Mouse (Mus musculus) neural tube, embryonic 13.5 days (tissue): ENCODE results near the gene Pfkp. TPM values are rescaled to one million over a fixed set of nuclear protein-coding genes. Genes with fewer than 3 reads are reported as not detected.

Experiments
- ATAC-seq: fragments of 200-750 bp; cut with Nextera tagmentation; 2 replicates; pipeline ENCODE4 v1.8.0; 2017; ENCODE audit warnings: low read depth, mild to moderate bottlenecking, moderate TSS enrichment, moderate library complexity
- H3K27ac ChIP-seq: fragments of 300-500 bp; sonication (generic); replicated peaks from 2 replicates; pipeline ENCODE4 v1.5.1; 2015; ENCODE audit warnings: moderate library complexity, mild to moderate bottlenecking, inconsistent platforms
- H3K27me3 ChIP-seq: fragments of 300-500 bp; sonication (generic); 2 replicates; pipeline ENCODE4 v1.6.1; 2015; ENCODE audit warnings: mild to moderate bottlenecking, inconsistent platforms
- H3K36me3 ChIP-seq: fragments of 300-500 bp; sonication (generic); 2 replicates; pipeline ENCODE4 v1.6.1; 2015; ENCODE audit warnings: mild to moderate bottlenecking, inconsistent platforms
- H3K4me1 ChIP-seq: fragments of 300-500 bp; sonication (generic); replicated peaks from 2 replicates; pipeline ENCODE4 v1.6.1; 2015; ENCODE audit warnings: inconsistent platforms
- H3K4me2 ChIP-seq: fragments of 300-500 bp; sonication (generic); 2 replicates; pipeline ENCODE4 v1.6.1; 2015; ENCODE audit warnings: inconsistent platforms, mild to moderate bottlenecking, moderate library complexity
- H3K4me3 ChIP-seq: fragments of 300-500 bp; sonication (generic); 2 replicates; pipeline ENCODE4 v1.5.1; 2015; ENCODE audit warnings: mild to moderate bottlenecking, inconsistent platforms
- H3K9ac ChIP-seq: fragments of 300-500 bp; sonication (generic); 2 replicates; pipeline ENCODE4 v1.6.1; 2015; ENCODE audit warnings: moderate library complexity, mild to moderate bottlenecking, inconsistent platforms
- H3K9me3 ChIP-seq: fragments of 300-500 bp; sonication (generic); 2 replicates; pipeline ENCODE4 v1.6.1; 2016; ENCODE audit warnings: inconsistent platforms
- WGBS: fragments of 180-500 bp; shearing (Covaris S2); methylation state at CpG from one replicate; pipeline ENCODE4 v1.1.7; 2015; 5-methylcytosine and 5-hydroxymethylcytosine counted together
- polyA plus RNA-seq: library from polyadenylated mRNA; unstranded; fragments of >200 nt; fragmentation: Nextera tagmentation; extraction: Ambion mirVana; gene quantifications from 2 replicates; pipeline ENCODE4 v1.2.1, GENCODE M21; 2015

The Pfkp gene
- polyA plus RNA-seq, 1 experiment from 2014 or later = 195 TPM

DNA sequence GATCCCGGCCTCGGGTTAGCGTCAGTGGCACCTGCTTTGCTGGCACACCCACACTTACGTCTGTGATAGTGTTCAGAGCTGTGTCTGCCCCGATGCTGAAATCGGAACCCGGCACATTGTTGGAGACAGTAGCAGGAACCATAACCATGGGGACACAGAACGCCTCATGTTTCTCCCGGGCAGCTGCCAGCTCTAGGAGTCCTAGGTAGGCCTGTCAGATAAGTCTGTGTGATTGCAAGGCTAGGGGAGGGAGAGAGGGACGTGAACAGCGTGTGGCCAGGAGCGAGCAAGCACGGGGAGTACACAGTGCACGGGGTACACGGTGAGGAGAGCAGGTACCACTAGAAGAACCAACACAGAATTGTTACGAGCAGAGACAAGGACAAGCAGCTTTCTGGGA is 50.8 kb downstream of the Pfkp start:
- H3K36me3 ChIP-seq = peaks cover 19% of the 10 kb centered on the region; the same call in 1 of the 2 replicates
- no peak overlapping the region for H3K27ac ChIP-seq
- H3K9me3 ChIP-seq = no peaks in the 10 kb centered on the region
- no peak overlapping the region for H3K4me3 ChIP-seq
- WGBS = 94% methylated on average over 16 of the region's 16 CpGs
- H3K27me3 ChIP-seq = no peaks in the 10 kb centered on the region
- H3K9ac ChIP-seq = no peak overlapping the region
- no peaks in the 10 kb centered on the region for H3K4me1 ChIP-seq
- no peak for ATAC-seq
- no peak overlapping the region for H3K4me2 ChIP-seq

DNA sequence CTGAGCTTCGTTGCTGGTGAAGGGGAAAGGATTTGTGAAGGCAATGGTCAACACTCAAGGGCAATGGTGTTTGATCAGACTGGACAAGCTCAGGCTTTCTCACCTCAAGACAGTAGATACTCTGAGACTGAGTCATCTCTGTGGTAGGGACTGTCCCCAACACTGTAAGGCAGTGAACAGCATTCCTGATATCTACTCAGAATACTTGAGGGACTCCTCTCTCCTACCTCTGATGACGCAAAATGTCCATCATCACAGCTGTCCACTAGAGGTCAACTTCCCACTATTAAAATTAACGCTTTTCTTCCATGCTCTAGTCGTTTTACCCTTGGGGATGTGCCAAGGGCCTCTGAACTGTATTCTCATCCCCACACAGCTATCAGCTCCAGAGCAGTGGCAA is 53.2 kb downstream of the Pfkp start:
- H3K9ac ChIP-seq = no peak overlapping the region
- ATAC-seq = no peak
- H3K4me2 ChIP-seq = no peak overlapping the region
- H3K9me3 ChIP-seq = no peaks in the 10 kb centered on the region
- H3K36me3 ChIP-seq = 0 out of 2 replicates have a peak, but pooled peaks cover 13% of the 10 kb centered on the region
- no peak overlapping the region for H3K4me3 ChIP-seq
- no peaks in the 10 kb centered on the region for H3K4me1 ChIP-seq
- 89% methylated on average over 4 of the region's 4 CpGs for WGBS
- H3K27me3 ChIP-seq = no peaks in the 10 kb centered on the region
- no peak overlapping the region for H3K27ac ChIP-seq

DNA sequence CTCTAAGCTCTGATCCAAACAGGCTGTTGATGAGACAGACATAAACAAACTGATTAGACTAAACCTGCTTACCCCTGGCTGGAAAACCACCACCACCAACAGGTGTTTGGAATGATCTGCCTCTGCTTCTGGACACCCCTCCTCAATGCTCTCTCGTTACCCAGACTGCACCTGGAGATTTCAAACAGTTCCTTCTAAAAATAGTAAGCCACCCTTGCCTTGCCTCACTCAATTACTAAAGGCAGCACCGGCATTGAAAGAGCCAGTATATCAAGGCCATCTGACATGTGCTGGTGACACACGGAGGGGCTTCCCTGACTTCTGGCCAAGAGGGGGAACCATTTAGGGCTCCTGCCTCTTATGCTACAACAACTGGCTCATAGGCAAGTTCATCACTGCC is 57.7 kb downstream of the Pfkp start:
- no peak overlapping the region for H3K4me2 ChIP-seq
- peaks cover 12% of the 10 kb centered on the region; the same call in 1 of the 2 replicates for H3K36me3 ChIP-seq
- no peak overlapping the region for H3K9ac ChIP-seq
- H3K4me1 ChIP-seq = no peaks in the 10 kb centered on the region
- H3K4me3 ChIP-seq = no peak overlapping the region
- no peaks in the 10 kb centered on the region for H3K9me3 ChIP-seq
- 51% methylated on average over 3 of the region's 3 CpGs for WGBS
- ATAC-seq = no peak
- no peaks in the 10 kb centered on the region for H3K27me3 ChIP-seq
- no peak overlapping the region for H3K27ac ChIP-seq

DNA sequence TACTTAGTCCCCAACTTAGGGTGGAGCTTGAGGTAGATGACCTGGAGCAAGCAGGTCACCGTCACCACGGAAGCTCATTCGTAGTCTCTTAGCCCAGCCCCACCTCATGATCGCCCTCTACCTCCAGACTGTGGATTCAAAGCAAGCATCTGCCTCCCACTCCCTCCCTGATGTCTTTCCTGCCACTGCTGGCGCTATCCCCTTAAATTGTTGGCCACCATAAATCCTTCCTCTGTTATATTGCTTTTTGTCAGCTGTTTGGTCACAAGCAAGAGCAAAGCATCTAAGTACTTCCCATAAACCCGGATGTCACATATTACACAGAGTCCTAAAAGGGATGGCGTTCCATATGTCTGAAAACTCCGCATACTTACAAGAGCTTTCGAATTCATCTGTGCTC is 62.6 kb downstream of the Pfkp start:
- Histone ChIP-seq H3K4me3 (no peak overlapping the region), H3K9ac (no peak overlapping the region), H3K9me3 (no peaks in the 10 kb centered on the region), H3K27me3 (no peaks in the 10 kb centered on the region), H3K36me3 (peaks cover 22% of the 10 kb centered on the region), H3K27ac (no peak overlapping the region), H3K4me1 (no peaks in the 10 kb centered on the region), H3K4me2 (no peak overlapping the region)
- ATAC-seq = no peak
- WGBS = 70% methylated on average over 9 of the region's 9 CpGs

DNA sequence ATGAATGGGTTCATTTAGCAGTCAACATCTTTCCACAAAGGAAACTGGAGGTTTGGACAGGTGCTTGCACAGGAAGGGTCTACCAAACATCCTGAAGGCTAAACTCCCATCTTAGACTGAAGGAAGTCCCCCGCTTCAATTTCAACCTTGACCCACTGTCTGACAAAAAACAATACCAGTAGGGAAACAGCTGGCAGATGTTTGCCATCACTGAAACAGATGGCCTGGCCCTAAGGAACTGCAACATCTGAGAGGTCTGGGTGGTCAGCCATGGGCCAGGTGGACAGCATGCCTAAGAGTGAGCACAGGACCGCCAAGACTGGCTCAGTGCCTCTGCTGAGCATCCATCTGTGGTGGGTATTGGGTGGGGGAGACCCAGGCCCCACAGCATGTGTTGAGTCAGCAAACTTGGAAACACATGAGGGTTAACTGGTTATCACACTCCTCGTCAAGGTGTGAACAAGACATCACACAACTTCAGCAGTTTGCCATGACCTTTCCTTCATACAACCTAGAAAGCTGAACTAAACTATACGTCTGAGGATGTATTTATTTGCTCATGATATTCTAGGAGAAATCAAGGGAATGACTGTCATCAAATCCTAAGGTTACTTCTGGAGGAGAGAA is 65.0 kb downstream of the Pfkp start:
- no peak for ATAC-seq
- peaks cover 44% of the 10 kb centered on the region for H3K36me3 ChIP-seq
- H3K27ac ChIP-seq = no peak overlapping the region
- H3K4me3 ChIP-seq = no peak overlapping the region
- H3K4me1 ChIP-seq = no peaks in the 10 kb centered on the region
- no peak overlapping the region for H3K9ac ChIP-seq
- H3K9me3 ChIP-seq = no peaks in the 10 kb centered on the region
- H3K4me2 ChIP-seq = no peak overlapping the region
- WGBS = 85% methylated on average over 4 of the region's 4 CpGs
- H3K27me3 ChIP-seq = no peaks in the 10 kb centered on the region

DNA sequence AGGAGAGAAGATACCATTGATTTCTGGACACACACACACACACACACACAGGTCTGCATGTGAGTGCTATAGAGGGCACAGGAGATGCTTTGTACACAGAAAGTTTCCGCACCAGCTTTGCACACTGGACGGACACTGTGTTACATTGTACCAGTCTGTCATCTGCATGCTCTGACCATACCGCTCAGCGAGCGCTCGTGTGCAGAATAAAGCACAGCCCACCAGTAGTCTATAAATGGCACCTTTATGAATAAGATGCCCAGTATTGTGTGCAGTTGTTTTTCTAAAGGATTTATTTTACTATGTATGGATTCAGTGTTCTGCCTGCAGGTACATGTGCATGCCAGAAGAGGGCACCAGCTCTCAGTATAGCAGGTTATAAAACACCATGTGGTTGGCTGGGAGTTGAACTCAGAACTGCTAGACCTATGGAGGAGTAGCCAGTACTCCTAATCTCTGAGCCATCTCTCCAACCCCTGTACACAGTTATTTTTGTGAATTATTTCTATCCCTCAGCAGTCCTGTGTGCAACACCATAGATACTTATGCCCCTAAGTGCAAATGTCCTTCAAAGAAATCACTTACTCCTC is 72.6 kb downstream of the Pfkp start:
- Histone ChIP-seq H3K27me3 (no peaks in the 10 kb centered on the region), H3K4me3 (no peak overlapping the region), H3K27ac (no peak overlapping the region), H3K4me1 (no peaks in the 10 kb centered on the region), H3K36me3 (peaks cover 95% of the 10 kb centered on the region), H3K9me3 (no peaks in the 10 kb centered on the region), H3K9ac (no peak overlapping the region), H3K4me2 (no peak overlapping the region)
- 92% methylated on average over 6 of the region's 6 CpGs for WGBS
- no peak; the same call in 1 of the 2 replicates for ATAC-seq

DNA sequence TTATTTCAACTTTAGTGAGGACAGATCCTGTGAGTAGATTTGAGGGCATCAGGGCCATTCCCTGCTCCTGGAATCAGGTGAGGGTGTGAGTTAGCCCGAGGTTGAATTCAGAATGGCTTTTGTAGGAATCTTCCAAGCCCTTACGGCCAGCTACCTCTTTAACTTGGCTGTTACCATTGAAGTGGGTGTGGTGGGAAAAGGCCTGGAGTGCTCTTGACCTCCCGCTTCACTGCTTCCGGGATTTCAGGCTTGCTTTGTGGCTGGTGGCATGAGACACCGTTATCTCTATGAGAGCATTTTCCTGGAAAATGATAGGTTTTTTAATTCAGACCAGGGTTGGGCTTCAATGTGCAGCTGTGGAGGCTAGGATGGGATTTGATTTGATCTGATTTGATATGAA is 83.0 kb downstream of the Pfkp start:
- H3K9ac ChIP-seq = no peak overlapping the region
- 90% methylated on average over 5 of the region's 5 CpGs for WGBS

DNA sequence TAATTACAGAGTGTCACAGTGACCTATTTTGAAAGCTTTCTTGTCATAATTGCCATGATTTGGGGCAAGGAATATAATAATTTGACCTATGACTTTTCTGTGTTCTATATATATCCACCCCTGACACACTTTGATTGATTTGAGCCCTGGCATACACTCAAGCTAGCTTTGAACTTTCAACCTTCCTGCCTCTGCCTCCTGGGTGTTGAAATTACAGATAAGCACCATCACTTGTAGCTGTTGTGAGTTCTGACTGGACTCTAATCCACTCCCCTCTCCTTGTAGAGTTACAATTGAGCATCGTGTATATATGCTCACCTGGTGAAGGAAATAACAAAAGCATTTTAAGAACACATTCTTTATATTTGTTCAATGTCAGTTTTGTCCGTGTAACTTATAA is 86.2 kb downstream of the Pfkp start:
- peaks cover 95% of the 10 kb centered on the region for H3K36me3 ChIP-seq
- H3K27ac ChIP-seq = no peak overlapping the region
- H3K9ac ChIP-seq = no peak overlapping the region
- H3K4me3 ChIP-seq = no peak overlapping the region
- WGBS = 87% methylated on average over 2 of the region's 2 CpGs
- no peaks in the 10 kb centered on the region for H3K9me3 ChIP-seq
- no peak overlapping the region for H3K4me2 ChIP-seq
- no peaks in the 10 kb centered on the region for H3K27me3 ChIP-seq
- no peaks in the 10 kb centered on the region; the same call in 1 of the 2 replicates for H3K4me1 ChIP-seq
- ATAC-seq = no peak

More for the DNA sequence above, 83.0 kb downstream of the Pfkp start:
- ATAC-seq = no peak
- H3K36me3 ChIP-seq = peaks cover 96% of the 10 kb centered on the region
- H3K27ac ChIP-seq = no peak overlapping the region
- no peaks in the 10 kb centered on the region for H3K4me1 ChIP-seq
- no peaks in the 10 kb centered on the region for H3K27me3 ChIP-seq
- no peak overlapping the region for H3K4me2 ChIP-seq
- no peaks in the 10 kb centered on the region for H3K9me3 ChIP-seq
- H3K4me3 ChIP-seq = no peak overlapping the region

DNA sequence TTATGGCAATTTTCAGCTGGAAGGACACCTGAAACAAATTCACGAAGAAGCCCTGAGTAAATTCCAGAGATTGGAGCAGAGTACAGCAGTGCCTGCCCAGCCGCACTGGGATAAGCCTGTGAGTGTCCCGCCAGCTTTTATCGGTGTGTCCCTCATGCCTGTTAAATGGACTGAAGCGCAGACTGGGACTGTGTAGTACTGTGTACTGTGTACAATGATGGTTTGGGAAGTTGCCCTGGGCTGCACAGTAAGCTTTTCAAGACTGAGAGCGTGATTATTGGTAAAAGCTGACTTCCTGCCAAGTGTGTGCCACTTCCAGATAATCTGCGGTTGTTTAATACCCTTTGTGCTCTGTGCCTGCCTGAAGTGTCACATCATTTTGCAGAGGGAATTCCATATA is 90.8 kb downstream of the Pfkp start:
- H3K36me3 ChIP-seq = peaks cover 88% of the 10 kb centered on the region
- peak; percentile 87 for ATAC-seq

DNA sequence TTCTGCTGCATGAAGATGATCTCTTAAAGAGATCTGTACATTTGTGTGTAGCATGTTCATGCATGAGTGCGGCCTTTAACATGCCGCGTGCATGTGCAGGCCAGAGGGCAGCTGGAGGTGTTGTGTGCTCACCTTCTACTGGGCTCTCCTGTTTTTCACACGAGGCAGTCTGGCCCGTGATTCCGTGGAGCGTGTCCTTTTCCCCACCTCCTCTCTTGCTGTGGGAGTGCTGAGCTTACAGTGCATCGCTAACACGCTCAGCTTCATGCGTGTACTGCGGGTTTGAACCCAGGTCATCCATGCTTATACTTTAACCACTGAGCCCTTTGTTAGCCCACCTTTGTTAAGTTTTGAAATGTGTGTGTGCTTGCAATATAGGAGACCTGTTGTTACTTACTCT is 92.9 kb downstream of the Pfkp start:
- H3K4me2 ChIP-seq = no peak overlapping the region
- H3K27me3 ChIP-seq = no peaks in the 10 kb centered on the region
- H3K4me3 ChIP-seq = no peak overlapping the region
- WGBS = 96% methylated on average over 11 of the region's 11 CpGs
- peaks cover 88% of the 10 kb centered on the region for H3K36me3 ChIP-seq
- no peaks in the 10 kb centered on the region; the same call in 1 of the 2 replicates for H3K4me1 ChIP-seq
- no peak overlapping the region for H3K27ac ChIP-seq
- H3K9ac ChIP-seq = no peak overlapping the region
- no peak for ATAC-seq
- no peaks in the 10 kb centered on the region for H3K9me3 ChIP-seq

More for the DNA sequence above, 90.8 kb downstream of the Pfkp start:
- H3K4me1 ChIP-seq = no peaks in the 10 kb centered on the region; the same call in 1 of the 2 replicates
- WGBS = 70% methylated on average over 7 of the region's 7 CpGs
- H3K9ac ChIP-seq = no peak overlapping the region
- no peaks in the 10 kb centered on the region for H3K27me3 ChIP-seq
- H3K9me3 ChIP-seq = no peaks in the 10 kb centered on the region
- H3K4me3 ChIP-seq = no peak overlapping the region
- H3K4me2 ChIP-seq = no peak overlapping the region
- H3K27ac ChIP-seq = no peak overlapping the region

DNA sequence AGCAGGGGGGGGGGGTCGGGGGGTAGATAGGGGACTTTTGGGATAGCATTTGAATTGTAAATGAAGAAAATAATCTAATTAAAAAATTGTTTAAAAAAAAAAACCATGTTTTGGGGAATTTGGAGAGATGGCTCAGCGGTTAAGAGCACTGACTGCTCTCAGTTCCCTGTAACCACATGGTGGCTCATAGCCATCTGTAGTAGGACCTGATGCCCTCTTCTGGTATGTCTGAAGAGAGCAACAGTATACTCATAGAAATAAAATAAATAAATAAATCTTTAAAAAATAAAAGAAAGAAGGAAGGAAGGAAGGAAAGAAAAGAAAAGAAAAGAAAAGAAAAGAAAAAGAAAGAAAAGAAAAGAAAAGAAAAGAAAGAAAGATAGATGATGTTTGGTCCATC is 94.9 kb downstream of the Pfkp start:
- no peak overlapping the region for H3K27ac ChIP-seq
- H3K4me2 ChIP-seq = no peak overlapping the region
- peaks cover 80% of the 10 kb centered on the region for H3K36me3 ChIP-seq
- ATAC-seq = no peak
- WGBS = 76% methylated on average over 2 of the region's 2 CpGs
- no peak overlapping the region for H3K4me3 ChIP-seq
- H3K27me3 ChIP-seq = no peaks in the 10 kb centered on the region
- peaks cover 12% of the 10 kb centered on the region for H3K4me1 ChIP-seq
- no peaks in the 10 kb centered on the region for H3K9me3 ChIP-seq
- no peak overlapping the region for H3K9ac ChIP-seq

DNA sequence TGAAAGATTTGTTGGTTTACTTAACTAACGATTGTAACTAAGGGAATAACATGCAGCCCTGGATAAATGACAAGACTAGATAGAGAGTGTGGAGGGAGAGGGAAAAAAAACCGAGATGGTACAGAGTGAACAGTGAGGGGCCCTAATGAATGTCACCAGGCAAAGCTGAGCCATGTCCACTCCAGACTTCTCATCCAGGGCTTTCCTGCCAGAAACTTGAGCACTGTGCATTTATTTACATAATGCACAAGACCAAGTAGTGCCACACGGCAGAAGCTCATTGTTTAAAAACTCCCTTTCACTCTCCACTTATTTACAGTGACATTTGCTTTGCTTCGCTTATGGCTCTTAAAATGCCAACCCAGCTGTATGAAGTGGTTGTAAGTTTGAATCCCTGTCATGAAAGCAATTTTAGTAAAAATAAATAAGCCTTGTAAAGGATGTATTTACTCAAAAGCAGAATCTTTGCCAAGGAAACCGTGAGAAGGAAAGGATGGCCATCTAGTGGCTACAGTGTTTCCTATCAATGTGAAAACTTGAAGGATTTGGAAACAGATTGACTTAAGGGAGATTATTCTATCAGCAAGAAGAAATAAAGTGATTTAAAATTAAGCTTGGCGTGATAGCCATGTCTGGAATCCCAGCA is 113.2 kb downstream of the Pfkp start:
- peak overlapping the region; percentile 15; the same call in 1 of the 2 replicates for H3K4me2 ChIP-seq
- no peaks in the 10 kb centered on the region for H3K36me3 ChIP-seq
- H3K9me3 ChIP-seq = no peaks in the 10 kb centered on the region
- H3K27me3 ChIP-seq = no peaks in the 10 kb centered on the region
- H3K27ac ChIP-seq = no peak overlapping the region
- H3K4me1 ChIP-seq = 0 out of 2 replicates have a peak, but pooled peaks cover 3% of the 10 kb centered on the region
- WGBS = 54% methylated on average over 6 of the region's 6 CpGs
- H3K4me3 ChIP-seq = no peak overlapping the region
- 0 out of 2 replicates have a peak, but pooled peaks have one; percentile 27 for ATAC-seq
- no peak overlapping the region for H3K9ac ChIP-seq
